Mouse (Mus musculus) MEL (cell line): ENCODE data around the gene Ppp2r5e. TPM values are rescaled to one million over a fixed set of nuclear protein-coding genes. Genes with fewer than 3 reads are reported as not detected.

Experiments used
- DNase-seq: peaks from one replicate; pipeline ENCODE4 v3.0.0; 2011; ENCODE audit warnings: low read depth, low spot score
- H3K27ac ChIP-seq: 2 replicates; pipeline ENCODE4 v1.5.1; 2012; ENCODE audit warnings: low read depth, mild to moderate bottlenecking, control low read depth, low read length, moderate library complexity; ENCODE audit not compliant: control insufficient read depth
- H3K27me3 ChIP-seq, 2 experiments: fragments of 150-350 bp in 1 of 2; sonication (generic) in 1 of 2; 2 replicates each; pipeline ENCODE4 v1.6.1; 2012; ENCODE audit warnings: low read length in 2 of 2, mild to moderate bottlenecking in 2 of 2, improper control_type of control experiment in 1 of 2, moderate library complexity in 1 of 2; ENCODE audit not compliant: insufficient read depth in 2 of 2, control insufficient read depth in 1 of 2
- H3K36me3 ChIP-seq, 2 experiments: 2 replicates each; pipeline ENCODE4 v1.6.1; 2012 to 2014; ENCODE audit warnings: low read length in 2 of 2, improper control_type of control experiment in 1 of 2, inconsistent platforms in 1 of 2, mild to moderate bottlenecking in 1 of 2; ENCODE audit not compliant: insufficient read depth in 2 of 2, control insufficient read depth in 1 of 2
- H3K4me1 ChIP-seq, 2 experiments: fragments of 150-350 bp in 1 of 2; sonication (generic) in 1 of 2; 2 replicates each; pipeline ENCODE4 v1.6.1; 2012; ENCODE audit warnings: low read length in 2 of 2, improper control_type of control experiment in 1 of 2, mild to moderate bottlenecking in 1 of 2; ENCODE audit not compliant: insufficient read depth in 2 of 2, control insufficient read depth in 1 of 2
- H3K4me3 ChIP-seq, 2 experiments: fragments of 150-350 bp in 1 of 2; sonication (generic) in 1 of 2; 2 replicates each; pipeline ENCODE4 v1.5.1; 2012; ENCODE audit warnings: low read depth in 2 of 2, low read length in 2 of 2, mild to moderate bottlenecking in 2 of 2, moderate library complexity in 2 of 2, control low read depth in 1 of 2, improper control_type of control experiment in 1 of 2; ENCODE audit not compliant: control insufficient read depth in 1 of 2, insufficient read depth in 1 of 2
- H3K79me2 ChIP-seq: 2 replicates; pipeline ENCODE4 v1.6.1; 2012; ENCODE audit warnings: mild to moderate bottlenecking, low read length, moderate library complexity; ENCODE audit not compliant: control insufficient read depth, poor library complexity, insufficient read depth
- H3K9ac ChIP-seq: 2 replicates; pipeline ENCODE4 v1.6.1; 2012; ENCODE audit warnings: low read depth, mild to moderate bottlenecking, control low read depth, low read length, moderate library complexity; ENCODE audit not compliant: control insufficient read depth, poor library complexity, severe bottlenecking
- H3K9me3 ChIP-seq: fragments of 150-350 bp; sonication (generic); replicated peaks from 2 replicates; pipeline ENCODE4 v1.6.1; 2012; ENCODE audit warnings: mild to moderate bottlenecking, low read length, improper control_type of control experiment, moderate library complexity; ENCODE audit not compliant: insufficient read depth
- CHD1 ChIP-seq: IDR thresholded peaks from 2 replicates; pipeline ENCODE4 v1.6.1; 2012; ENCODE audit warnings: low read depth, mild to moderate bottlenecking, inconsistent platforms, low read length, improper control_type of control experiment
- CTCF ChIP-seq, 3 experiments: IDR thresholded peaks in 2 of 3; conservative IDR thresholded peaks in 1 of 3; 2 replicates each; pipeline ENCODE4 v1.5.1; 2011 to 2012; ENCODE audit warnings: low read length in 3 of 3, low read depth in 2 of 3, mild to moderate bottlenecking in 2 of 3, improper control_type of control experiment in 1 of 3, inconsistent platforms in 1 of 3, mixed read lengths in 1 of 3, moderate library complexity in 1 of 3; ENCODE audit not compliant: control insufficient read depth in 1 of 3, insufficient read depth in 1 of 3, poor library complexity in 1 of 3, severe bottlenecking in 1 of 3
- E2F4 ChIP-seq: IDR thresholded peaks from 2 replicates; pipeline ENCODE4 v1.6.1; 2011; ENCODE audit warnings: low read depth, low read length, improper control_type of control experiment, borderline replicate concordance
- ELF1 ChIP-seq: IDR thresholded peaks from 2 replicates; pipeline ENCODE4 v1.6.1; 2014; ENCODE audit warnings: low read depth, mild to moderate bottlenecking, inconsistent platforms, low read length, improper control_type of control experiment, moderate library complexity
- EP300 ChIP-seq, 2 experiments: IDR thresholded peaks; 2 replicates each; pipeline ENCODE4 v1.6.1; 2011; ENCODE audit warnings: improper control_type of control experiment in 2 of 2, low read length in 2 of 2, low read depth in 1 of 2, mild to moderate bottlenecking in 1 of 2
- GABPA ChIP-seq: IDR thresholded peaks from 2 replicates; pipeline ENCODE4 v1.6.1; 2012; ENCODE audit warnings: low read depth, mild to moderate bottlenecking, inconsistent platforms, low read length, improper control_type of control experiment, moderate library complexity
- GATA1 ChIP-seq: IDR thresholded peaks from 2 replicates; pipeline ENCODE4 v1.6.1; 2011; ENCODE audit warnings: low read depth, low read length, improper control_type of control experiment
- JUND ChIP-seq: IDR thresholded peaks from 2 replicates; pipeline ENCODE4 v1.6.1; 2011; ENCODE audit warnings: low read depth, mild to moderate bottlenecking, improper control_type of control experiment, low read length
- MAX ChIP-seq: IDR thresholded peaks from 2 replicates; pipeline ENCODE4 v1.6.1; 2011; ENCODE audit warnings: low read length, improper control_type of control experiment
- MEF2A ChIP-seq: IDR thresholded peaks from 2 replicates; pipeline ENCODE4 v1.6.1; 2014; ENCODE audit warnings: low read depth, mild to moderate bottlenecking, inconsistent platforms, low read length, improper control_type of control experiment; ENCODE audit not compliant: poor library complexity, insufficient replicate concordance, severe bottlenecking; ENCODE audit errors: extremely low read depth
- MXI1 ChIP-seq: IDR thresholded peaks from 2 replicates; pipeline ENCODE4 v1.6.1; 2011; ENCODE audit warnings: mild to moderate bottlenecking, low read depth, low read length, improper control_type of control experiment
- NELFE ChIP-seq: IDR thresholded peaks from 2 replicates; pipeline ENCODE4 v1.6.1; 2011; ENCODE audit warnings: low read depth, low read length, improper control_type of control experiment
- NRF1 ChIP-seq: IDR thresholded peaks from 2 replicates; pipeline ENCODE4 v1.6.1; 2014; ENCODE audit warnings: low read depth, mild to moderate bottlenecking, inconsistent platforms, low read length, improper control_type of control experiment, moderate library complexity; ENCODE audit not compliant: poor library complexity, insufficient read depth, severe bottlenecking
- POLR2A ChIP-seq, 2 experiments: IDR thresholded peaks; 2 replicates each; pipeline ENCODE4 v1.6.1; 2011 to 2012; ENCODE audit warnings: low read length in 2 of 2, mild to moderate bottlenecking in 2 of 2, control low read depth in 1 of 2, improper control_type of control experiment in 1 of 2, low read depth in 1 of 2, moderate library complexity in 1 of 2; ENCODE audit not compliant: control insufficient read depth in 1 of 2, insufficient read depth in 1 of 2, poor library complexity in 1 of 2
- RAD21 ChIP-seq: IDR thresholded peaks from 2 replicates; pipeline ENCODE4 v1.6.1; 2011; ENCODE audit warnings: mild to moderate bottlenecking, low read depth, low read length, improper control_type of control experiment
- RCOR1 ChIP-seq: IDR thresholded peaks from 2 replicates; pipeline ENCODE4 v1.6.1; 2012; ENCODE audit warnings: low read depth, mild to moderate bottlenecking, inconsistent platforms, low read length, improper control_type of control experiment
- SIN3A ChIP-seq: IDR thresholded peaks from 2 replicates; pipeline ENCODE4 v1.6.1; 2012; ENCODE audit warnings: low read length, improper control_type of control experiment, inconsistent platforms
- SMC3 ChIP-seq: IDR thresholded peaks from 2 replicates; pipeline ENCODE4 v1.6.1; 2011; ENCODE audit warnings: low read depth, low read length, improper control_type of control experiment
- TAL1 ChIP-seq: IDR thresholded peaks from 2 replicates; pipeline ENCODE4 v1.6.1; 2012; ENCODE audit warnings: mild to moderate bottlenecking, inconsistent platforms, low read length, moderate library complexity, mixed read lengths
- TBP ChIP-seq: IDR thresholded peaks from 2 replicates; pipeline ENCODE4 v1.8.0; 2011; ENCODE audit warnings: low read depth, low read length, improper control_type of control experiment
- USF1 ChIP-seq: IDR thresholded peaks from 2 replicates; pipeline ENCODE4 v1.6.1; 2014; ENCODE audit warnings: low read depth, mild to moderate bottlenecking, inconsistent platforms, low read length, improper control_type of control experiment, moderate library complexity
- USF2 ChIP-seq, 2 experiments: IDR thresholded peaks; 2 replicates each; pipeline ENCODE4 v1.6.1; 2011 to 2012; ENCODE audit warnings: improper control_type of control experiment in 2 of 2, low read length in 2 of 2, borderline replicate concordance in 1 of 2, inconsistent platforms in 1 of 2, low read depth in 1 of 2, mild to moderate bottlenecking in 1 of 2; ENCODE audit not compliant: insufficient read depth in 1 of 2
- ZC3H11A ChIP-seq: IDR thresholded peaks from 2 replicates; pipeline ENCODE4 v1.6.1; 2012; ENCODE audit warnings: low read depth, mild to moderate bottlenecking, inconsistent platforms, low read length, improper control_type of control experiment
- ZKSCAN1 ChIP-seq: IDR thresholded peaks from 2 replicates; pipeline ENCODE4 v1.6.1; 2012; ENCODE audit warnings: low read depth, mild to moderate bottlenecking, inconsistent platforms, low read length, improper control_type of control experiment, moderate library complexity
- ZMIZ1 ChIP-seq: IDR thresholded peaks from 2 replicates; pipeline ENCODE4 v1.6.1; 2012; ENCODE audit warnings: low read depth, mild to moderate bottlenecking, inconsistent platforms, low read length, improper control_type of control experiment, moderate library complexity
- ZNF384 ChIP-seq: IDR thresholded peaks from 2 replicates; pipeline ENCODE4 v1.6.1; 2012; ENCODE audit warnings: low read depth, mild to moderate bottlenecking, inconsistent platforms, low read length, improper control_type of control experiment
- polyA plus RNA-seq, 2 experiments: library from polyadenylated mRNA; stranded (reverse) in 1 of 2; unstranded in 1 of 2; fragments of >175 nt in 1 of 2; fragments of >200 nt in 1 of 2; gene quantifications; 2 replicates each; pipeline versions ENCODE4 v1.2.1 to v1.2.4; 2012; ENCODE audit warnings: low replicate concordance in 2 of 2, low read depth in 1 of 2; ENCODE audit not compliant: insufficient read length in 2 of 2, insufficient read depth in 1 of 2, missing spikeins in 1 of 2
- total RNA-seq: library from RNA; depleted of rRNA; stranded (reverse); fragments of 300-350 nt; gene quantifications from 2 replicates; pipeline ENCODE4 v1.2.3, GENCODE M21; 2012

Ppp2r5e gene
- total and polyA plus RNA-seq, 3 experiments, result 9.0 to 200 (median 21.3) TPM

- no peak for TF ChIP-seq MAX
- no peak for TF ChIP-seq ZKSCAN1
Observed at GRCm38 (mm10) chr12:75450592-75450991, 145.5 kb downstream of the Ppp2r5e start (continued).

GRCm38 (mm10) chr12:75450011-75450410, 146.0 kb downstream of the Ppp2r5e start:
- no peaks in the 10 kb centered on the region for H3K4me1 ChIP-seq
- no peak overlapping the region for H3K9ac ChIP-seq
- TF ChIP-seq USF2 (IDR thresholded peaks at IDR 0.05; ENCODE audit: borderline replicate concordance in 1 of 2, insufficient read depth in 1 of 2, low read depth in 1 of 2, low read length in 2 of 2) (no peak), CHD1 (no peak), JUND (no peak), POLR2A (IDR thresholded peaks at IDR 0.05; ENCODE audit: control insufficient read depth in 1 of 2, insufficient read depth in 1 of 2, low read depth in 1 of 2, low read length in 2 of 2, poor library complexity in 1 of 2) (no peak), ZC3H11A (no peak), SMC3 (no peak), NRF1 (no peak), MXI1 (no peak), CTCF (IDR thresholded peaks at IDR 0.05 in 2 of 3, conservative IDR thresholded peaks at IDR 0.05 in 1 of 3; ENCODE audit: control insufficient read depth in 1 of 3, insufficient read depth in 1 of 3, low read depth in 2 of 3, low read length in 3 of 3, poor library complexity in 1 of 3, severe bottlenecking in 1 of 3) (no peak), NELFE (no peak), RAD21 (no peak), RCOR1 (no peak), ZKSCAN1 (no peak), ZNF384 (no peak), ZMIZ1 (no peak), USF1 (no peak), ELF1 (no peak), MEF2A (no peak), SIN3A (no peak)
- TF ChIP-seq, all 39 proteins: peak for 0
- Histone ChIP-seq H3K9me3 (no peaks in the 10 kb centered on the region), H3K27me3 (no peaks in the 10 kb centered on the region), H3K79me2 (no peaks in the 10 kb centered on the region), H3K4me3 (no peak overlapping the region), H3K36me3 (no peaks in the 10 kb centered on the region), H3K27ac (no peak overlapping the region)
- DNase-seq, result no peak

GRCm38 (mm10) chr12:75449475-75449966, 146.5 kb downstream of the Ppp2r5e start:
- Histone ChIP-seq H3K4me3 (no peak overlapping the region), H3K79me2 (no peaks in the 10 kb centered on the region), H3K27me3 (no peaks in the 10 kb centered on the region), H3K27ac (no peak overlapping the region), H3K9me3 (no peaks in the 10 kb centered on the region), H3K9ac (no peak overlapping the region), H3K36me3 (no peaks in the 10 kb centered on the region), H3K4me1 (no peaks in the 10 kb centered on the region)
- no peak for DNase-seq
- TF ChIP-seq ZKSCAN1 (no peak), TBP (no peak), ZMIZ1 (no peak), GABPA (no peak), GATA1 (no peak), EP300 (IDR thresholded peaks at IDR 0.05; ENCODE audit: low read depth in 1 of 2, low read length in 2 of 2) (no peak), NELFE (no peak), E2F4 (no peak), SIN3A (no peak), ZC3H11A (no peak), RAD21 (no peak), TAL1 (no peak)
